Mouse (Mus musculus) heart, postnatal 0 days (tissue): ENCODE data around the gene Gpr87. TPM values are rescaled to one million over a fixed set of nuclear protein-coding genes. Genes with fewer than 3 reads are reported as not detected.

Source experiments
- ATAC-seq: fragments of 200-750 bp; cut with Nextera tagmentation; 2 replicates; pipeline ENCODE4 v1.8.0; 2017; ENCODE audit warnings: low read depth, moderate number of reproducible peaks, moderate library complexity; ENCODE audit not compliant: insufficient read depth
- DNase-seq: peaks from one replicate; pipeline ENCODE4 v3.0.0-alpha.2; 2016; ENCODE audit warnings: low spot score
- H3K27ac ChIP-seq: fragments of 300-500 bp; sonication (generic); 2 replicates; pipeline ENCODE4 v1.5.1; 2014; ENCODE audit warnings: low read depth, mild to moderate bottlenecking
- H3K27me3 ChIP-seq: fragments of 300-500 bp; sonication (generic); 2 replicates; pipeline ENCODE4 v1.6.1; 2014; ENCODE audit warnings: low read length, mixed read lengths; ENCODE audit not compliant: control insufficient read depth, insufficient read depth
- H3K36me3 ChIP-seq: fragments of 300-500 bp; sonication (generic); replicated peaks from 2 replicates; pipeline ENCODE4 v1.6.1; 2014; ENCODE audit warnings: low read length, mixed read lengths; ENCODE audit not compliant: control insufficient read depth, insufficient read depth
- H3K4me1 ChIP-seq: fragments of 300-500 bp; sonication (generic); 2 replicates; pipeline ENCODE4 v1.6.1; 2014; ENCODE audit warnings: antibody characterized with exemption; ENCODE audit not compliant: control insufficient read depth, insufficient read depth
- H3K4me2 ChIP-seq: fragments of 300-500 bp; sonication (generic); 2 replicates; pipeline ENCODE4 v1.6.1; 2014; ENCODE audit warnings: low read depth, mild to moderate bottlenecking, low read length, moderate library complexity
- H3K4me3 ChIP-seq: fragments of 300-500 bp; sonication (generic); 2 replicates; pipeline ENCODE4 v1.5.1; 2014; ENCODE audit warnings: low read depth, low read length
- H3K9ac ChIP-seq: fragments of 300-500 bp; sonication (generic); replicated peaks from 2 replicates; pipeline ENCODE4 v1.6.1; 2014; ENCODE audit warnings: low read depth, low read length, mixed read lengths
- H3K9me3 ChIP-seq: fragments of 300-500 bp; sonication (generic); replicated peaks from 2 replicates; pipeline ENCODE4 v1.6.1; 2016; ENCODE audit warnings: low read length; ENCODE audit not compliant: control insufficient read depth
- CTCF ChIP-seq: IDR thresholded peaks from 2 replicates; pipeline ENCODE4 v1.5.1; 2016; ENCODE audit warnings: antibody characterized with exemption, control low read depth, low read depth
- EP300 ChIP-seq: IDR thresholded peaks from 2 replicates; pipeline ENCODE4 v1.6.1; 2016; ENCODE audit warnings: antibody characterized with exemption, low read depth
- WGBS: fragments of 180-500 bp; shearing (Covaris S2); extraction: QIAGEN DNeasy Blood & Tissue Kit; methylation state at CpG from one replicate; pipeline ENCODE4 v1.1.7; 2014; 5-methylcytosine and 5-hydroxymethylcytosine counted together
- polyA plus RNA-seq: library from polyadenylated mRNA; unstranded; fragments of >200 nt; fragmentation: Nextera tagmentation; extraction: Ambion mirVana; gene quantifications from 2 replicates; pipeline ENCODE4 v1.2.1, GENCODE M21; 2015
- total RNA-seq: library from RNA; depleted of rRNA; stranded (reverse); fragments of >200 nt; gene quantifications from 2 replicates; pipeline ENCODE4 v1.2.3, GENCODE M21; 2014; ENCODE audit warnings: low replicate concordance

Gpr87 gene
- total and polyA plus RNA-seq, 2 experiments from 2014 or later = not detected

- Histone ChIP-seq H3K36me3 (no peaks in the 10 kb centered on the region), H3K4me1 (peaks cover 13% of the 10 kb centered on the region), H3K27me3 (no peaks in the 10 kb centered on the region), H3K9ac (no peak overlapping the region), H3K9me3 (no peaks in the 10 kb centered on the region), H3K27ac (peak overlapping the region; percentile 60), H3K4me2 (no peak overlapping the region), H3K4me3 (no peak overlapping the region)
- ATAC-seq = peak; percentile 23; the same call in 1 of the 2 replicates
- TF ChIP-seq EP300 = no peak
- TF ChIP-seq CTCF = no peak
- 41% methylated on average over 8 of the region's 8 CpGs for WGBS
- no peak for DNase-seq
Observed at GRCm38 (mm10) chr3:59203802-59204520, 9.1 kb upstream of the Gpr87 start.

GRCm38 (mm10) chr3:59197329-59197948, 2.5 kb upstream of the Gpr87 start:
- WGBS = 64% methylated on average over 4 of the region's 4 CpGs
- TF ChIP-seq EP300 (no peak), CTCF (no peak)

GRCm38 (mm10) chr3:59194099-59194498, 805 bp downstream of the Gpr87 start:
- no peaks in the 10 kb centered on the region for H3K36me3 ChIP-seq
- H3K4me3 ChIP-seq = no peak overlapping the region
- ATAC-seq (no peak), DNase-seq (no peak)
- H3K9me3 ChIP-seq = no peaks in the 10 kb centered on the region
- WGBS = 92% methylated on average over 7 of the region's 7 CpGs
- H3K9ac ChIP-seq = no peak overlapping the region
- H3K27ac ChIP-seq = no peak overlapping the region
- no peaks in the 10 kb centered on the region for H3K4me1 ChIP-seq
- H3K27me3 ChIP-seq = no peaks in the 10 kb centered on the region
- H3K4me2 ChIP-seq = no peak overlapping the region
- no peak for TF ChIP-seq EP300
- TF ChIP-seq CTCF = no peak

More at GRCm38 (mm10) chr3:59197329-59197948, 2.5 kb upstream of the Gpr87 start:
- Histone ChIP-seq H3K27me3 (no peaks in the 10 kb centered on the region), H3K9me3 (no peaks in the 10 kb centered on the region), H3K27ac (no peak overlapping the region), H3K4me1 (no peaks in the 10 kb centered on the region), H3K4me3 (no peak overlapping the region), H3K9ac (no peak overlapping the region), H3K4me2 (no peak overlapping the region), H3K36me3 (no peaks in the 10 kb centered on the region)
- ATAC-seq = no peak
- DNase-seq = no peak

GRCm38 (mm10) chr3:59191674-59192073, 3.2 kb downstream of the Gpr87 start:
- no peaks in the 10 kb centered on the region for H3K9me3 ChIP-seq
- DNase-seq (no peak), ATAC-seq (no peak)
- H3K4me2 ChIP-seq = no peak overlapping the region
- H3K36me3 ChIP-seq = no peaks in the 10 kb centered on the region
- H3K27me3 ChIP-seq = no peaks in the 10 kb centered on the region
- WGBS = 92% methylated on average over 6 of the region's 6 CpGs
- TF ChIP-seq EP300 = no peak
- no peak for TF ChIP-seq CTCF
- H3K9ac ChIP-seq = no peak overlapping the region
- H3K4me3 ChIP-seq = no peak overlapping the region
- no peak overlapping the region for H3K27ac ChIP-seq
- H3K4me1 ChIP-seq = no peaks in the 10 kb centered on the region

- H3K9me3 ChIP-seq = no peaks in the 10 kb centered on the region
- H3K36me3 ChIP-seq = no peaks in the 10 kb centered on the region
- H3K27ac ChIP-seq = no peak overlapping the region
- H3K9ac ChIP-seq = no peak overlapping the region
- no peaks in the 10 kb centered on the region for H3K27me3 ChIP-seq
- H3K4me3 ChIP-seq = no peak overlapping the region
- H3K4me2 ChIP-seq = no peak overlapping the region
- ATAC-seq (no peak), DNase-seq (no peak)
- no peaks in the 10 kb centered on the region for H3K4me1 ChIP-seq
- 59% methylated on average over 4 of the region's 4 CpGs for WGBS
- TF ChIP-seq CTCF = no peak
- TF ChIP-seq EP300 = no peak
Observed at GRCm38 (mm10) chr3:59187336-59187735, 7.6 kb downstream of the Gpr87 start.

- Histone ChIP-seq H3K4me2 (no peak overlapping the region), H3K4me1 (no peaks in the 10 kb centered on the region), H3K27me3 (no peaks in the 10 kb centered on the region), H3K27ac (no peak overlapping the region), H3K9ac (no peak overlapping the region), H3K36me3 (no peaks in the 10 kb centered on the region), H3K4me3 (no peak overlapping the region), H3K9me3 (no peaks in the 10 kb centered on the region)
- TF ChIP-seq CTCF (no peak), EP300 (no peak)
- WGBS = 65% methylated on average over 4 of the region's 4 CpGs
- DNase-seq (no peak), ATAC-seq (no peak)
Observed at GRCm38 (mm10) chr3:59185662-59186061, 9.2 kb downstream of the Gpr87 start.
